Mouse (Mus musculus): ENCODE measurements around the gene Rangap1. TPM values are rescaled to one million over a fixed set of nuclear protein-coding genes. Genes with fewer than 3 reads are reported as not detected.

Gene Rangap1
- polyA plus RNA-seq, 1 experiment: 26.5 TPM

GRCm38 (mm10) chr15:81723653-81724052 lies 21.7 kb downstream of the Rangap1 start:
- 88% methylated on average over 11 of the region's 11 CpGs for WGBS
- peaks cover 1% of the 10 kb centered on the region; the same call in 1 of the 2 replicates for H3K4me1 ChIP-seq (ENCODE audit: control insufficient read depth, insufficient read depth, low read length)
- no peak overlapping the region for H3K4me3 ChIP-seq (replicated peaks; ENCODE audit: extremely low read depth, low read depth, low read length)
- DNase-seq: no peak
- TF ChIP-seq POLR2A (IDR thresholded peaks at IDR 0.05; ENCODE audit: borderline replicate concordance, extremely low read depth, low read depth, low read length): no peak
- TF ChIP-seq CTCF (IDR thresholded peaks at IDR 0.05; ENCODE audit: insufficient read depth, low read length): no peak

- DNase-seq: no peak
- 91% methylated on average over 5 of the region's 5 CpGs for WGBS
- no peak for TF ChIP-seq POLR2A (IDR thresholded peaks at IDR 0.05; ENCODE audit: borderline replicate concordance, extremely low read depth, low read depth, low read length)
- TF ChIP-seq CTCF (IDR thresholded peaks at IDR 0.05; ENCODE audit: insufficient read depth, low read length): no peak
- Histone ChIP-seq H3K4me3 (replicated peaks; ENCODE audit: extremely low read depth, low read depth, low read length) (no peak overlapping the region), H3K4me1 (ENCODE audit: control insufficient read depth, insufficient read depth, low read length) (no peaks in the 10 kb centered on the region)
These were observed 23.0 kb downstream of the Rangap1 start for GRCm38 (mm10) chr15:81722361-81722760.

DNA sequence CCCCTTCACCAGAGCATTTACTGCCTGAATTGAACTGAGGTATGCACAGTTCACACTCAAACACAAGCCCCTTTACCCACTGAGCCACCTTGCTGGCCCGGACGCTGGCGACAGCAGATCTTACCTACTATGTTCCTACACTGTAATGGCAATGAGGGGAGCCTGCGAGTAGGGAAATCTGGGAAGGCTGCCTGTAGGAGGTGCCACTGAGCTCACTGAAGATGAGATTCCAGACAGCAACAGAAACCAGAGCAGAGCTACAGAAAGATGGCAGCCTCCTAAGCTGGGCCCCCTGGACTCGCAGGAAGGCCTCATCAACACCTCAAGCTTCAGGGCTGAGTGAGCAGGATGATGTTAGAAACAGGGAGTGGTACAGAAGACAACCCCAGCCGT lies 26.2 kb downstream of the Rangap1 start:
- DNase-seq: no peak
- no peaks in the 10 kb centered on the region for H3K4me1 ChIP-seq (ENCODE audit: control insufficient read depth, insufficient read depth, low read length)
- TF ChIP-seq POLR2A (IDR thresholded peaks at IDR 0.05; ENCODE audit: borderline replicate concordance, extremely low read depth, low read depth, low read length): no peak
- no peak for TF ChIP-seq CTCF (IDR thresholded peaks at IDR 0.05; ENCODE audit: insufficient read depth, low read length)
- H3K4me3 ChIP-seq (replicated peaks; ENCODE audit: extremely low read depth, low read depth, low read length): no peak overlapping the region
- WGBS: 92% methylated on average over 6 of the region's 6 CpGs

GRCm38 (mm10) chr15:81718336-81719138 lies 26.8 kb downstream of the Rangap1 start:
- TF ChIP-seq POLR2A (IDR thresholded peaks at IDR 0.05; ENCODE audit: borderline replicate concordance, extremely low read depth, low read depth, low read length) (no peak), CTCF (IDR thresholded peaks at IDR 0.05; ENCODE audit: insufficient read depth, low read length) (no peak)
- 86% methylated on average over 9 of the region's 9 CpGs for WGBS
- Histone ChIP-seq H3K4me3 (replicated peaks; ENCODE audit: extremely low read depth, low read depth, low read length) (no peak overlapping the region), H3K4me1 (ENCODE audit: control insufficient read depth, insufficient read depth, low read length) (no peaks in the 10 kb centered on the region)
- DNase-seq: no peak

- TF ChIP-seq CTCF (IDR thresholded peaks at IDR 0.05; ENCODE audit: insufficient read depth, low read length) (no peak), POLR2A (IDR thresholded peaks at IDR 0.05; ENCODE audit: borderline replicate concordance, extremely low read depth, low read depth, low read length) (no peak)
- WGBS: 72% methylated on average over 6 of the region's 6 CpGs
- Histone ChIP-seq H3K4me3 (replicated peaks; ENCODE audit: extremely low read depth, low read depth, low read length) (no peak overlapping the region), H3K4me1 (ENCODE audit: control insufficient read depth, insufficient read depth, low read length) (no peaks in the 10 kb centered on the region)
- DNase-seq: no peak
These were observed 31.6 kb downstream of the Rangap1 start for GRCm38 (mm10) chr15:81713742-81714141.

DNA sequence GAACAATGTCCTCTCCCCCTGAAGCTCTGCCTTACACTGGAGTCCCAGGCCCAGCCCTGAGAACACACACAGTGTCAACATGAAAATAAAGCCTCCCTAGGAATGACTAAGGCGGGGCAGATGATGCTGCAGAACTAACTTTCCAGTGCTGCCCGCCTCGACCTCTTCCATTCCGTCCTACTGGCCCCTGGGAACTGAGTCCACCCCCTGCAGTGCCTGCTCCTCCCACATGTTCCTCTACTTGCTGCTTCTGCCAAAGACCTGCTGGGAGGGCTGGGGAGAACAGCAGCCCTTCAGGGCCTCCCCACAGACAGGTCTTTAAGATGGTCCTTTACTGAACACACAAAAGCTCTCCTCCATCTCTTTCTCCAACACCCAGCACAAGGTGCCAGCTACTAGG lies 34.5 kb downstream of the Rangap1 start:
- Histone ChIP-seq H3K4me1 (ENCODE audit: control insufficient read depth, insufficient read depth, low read length) (no peaks in the 10 kb centered on the region), H3K4me3 (replicated peaks; ENCODE audit: extremely low read depth, low read depth, low read length) (no peak overlapping the region)
- DNase-seq: no peak
- TF ChIP-seq POLR2A (IDR thresholded peaks at IDR 0.05; ENCODE audit: borderline replicate concordance, extremely low read depth, low read depth, low read length) (no peak), CTCF (IDR thresholded peaks at IDR 0.05; ENCODE audit: insufficient read depth, low read length) (no peak)
- WGBS: 83% methylated on average over 4 of the region's 4 CpGs

GRCm38 (mm10) chr15:81709686-81710085 lies 35.6 kb downstream of the Rangap1 start:
- no peaks in the 10 kb centered on the region for H3K4me1 ChIP-seq (ENCODE audit: control insufficient read depth, insufficient read depth, low read length)
- TF ChIP-seq CTCF (IDR thresholded peaks at IDR 0.05; ENCODE audit: insufficient read depth, low read length) (no peak), POLR2A (IDR thresholded peaks at IDR 0.05; ENCODE audit: borderline replicate concordance, extremely low read depth, low read depth, low read length) (no peak)
- DNase-seq: no peak
- WGBS: 100% methylated on average over 1 of the region's 1 CpGs
- H3K4me3 ChIP-seq (replicated peaks; ENCODE audit: extremely low read depth, low read depth, low read length): no peak overlapping the region

DNA sequence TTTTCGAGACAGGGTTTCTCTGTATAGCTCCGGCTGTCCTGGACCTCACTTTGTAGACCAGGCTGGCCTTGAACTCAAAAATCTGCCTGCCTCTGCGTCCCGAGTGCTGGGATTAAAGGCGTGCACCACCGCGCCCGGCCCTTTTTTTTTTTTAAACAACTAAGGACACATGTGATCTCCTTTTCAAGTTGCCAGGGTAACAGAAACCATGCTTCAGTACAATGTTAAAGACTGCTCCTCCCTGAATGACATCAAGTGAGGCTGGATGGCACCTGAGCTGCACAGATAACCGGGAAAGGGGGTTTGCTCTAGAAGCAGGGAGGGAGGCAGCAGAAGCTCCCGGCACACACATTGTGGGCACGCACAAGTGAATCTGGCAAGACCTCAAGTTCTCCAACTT lies 36.3 kb downstream of the Rangap1 start:
- 91% methylated on average over 11 of the region's 11 CpGs for WGBS
- TF ChIP-seq CTCF (IDR thresholded peaks at IDR 0.05; ENCODE audit: insufficient read depth, low read length) (no peak), POLR2A (IDR thresholded peaks at IDR 0.05; ENCODE audit: borderline replicate concordance, extremely low read depth, low read depth, low read length) (no peak)
- H3K4me1 ChIP-seq (ENCODE audit: control insufficient read depth, insufficient read depth, low read length): no peaks in the 10 kb centered on the region
- no peak for DNase-seq
- H3K4me3 ChIP-seq (replicated peaks; ENCODE audit: extremely low read depth, low read depth, low read length): no peak overlapping the region

DNA sequence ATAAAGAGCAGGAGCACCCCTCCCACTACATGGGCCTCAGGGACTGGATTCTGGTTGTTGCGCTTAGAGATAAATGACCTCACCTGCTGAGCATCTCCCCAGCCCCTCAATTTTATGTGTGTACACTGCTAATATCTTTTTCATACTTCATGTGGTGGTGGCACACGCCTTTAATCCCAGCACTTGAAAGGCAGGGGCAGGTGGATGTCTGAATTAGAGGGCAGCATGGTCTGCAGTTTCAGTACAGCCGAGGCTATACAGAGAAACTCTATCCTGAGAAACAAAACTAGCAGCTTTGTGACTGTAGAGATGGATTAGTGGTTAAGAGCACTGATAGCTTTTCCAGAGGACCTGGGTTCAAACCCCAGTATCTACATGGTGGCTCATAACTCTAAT lies 42.2 kb downstream of the Rangap1 start:
- no peak for TF ChIP-seq CTCF (IDR thresholded peaks at IDR 0.05; ENCODE audit: insufficient read depth, low read length)
- no peak for TF ChIP-seq POLR2A (IDR thresholded peaks at IDR 0.05; ENCODE audit: borderline replicate concordance, extremely low read depth, low read depth, low read length)
- DNase-seq: no peak
- H3K4me1 ChIP-seq (ENCODE audit: control insufficient read depth, insufficient read depth, low read length): no peaks in the 10 kb centered on the region
- WGBS: 83% methylated on average over 3 of the region's 3 CpGs
- no peak overlapping the region for H3K4me3 ChIP-seq (replicated peaks; ENCODE audit: extremely low read depth, low read depth, low read length)
